Mouse (Mus musculus) c-Kit-negative CD71-positive TER-119-positive erythroid progenitor cells, embryonic 14.5 days (primary cell): ENCODE data around the gene Zpbp2.
"Not testable (repeated sequence)": the region's sequence is repeated elsewhere in the genome, so short reads cannot be mapped to it uniquely, and the experiment has no call there.

ENCODE experiments used
- DNase-seq: peaks from one replicate; pipeline ENCODE4 v3.0.0-alpha.2; 2013; ENCODE audit warnings: low read depth, low spot score

The Zpbp2 gene

GRCm38 (mm10) chr11:98589306-98589705 is 38.4 kb downstream of the Zpbp2 start:
- no peak for DNase-seq

- DNase-seq, result no peak
These were observed 39.9 kb downstream of the Zpbp2 start for GRCm38 (mm10) chr11:98590548-98591445.

GRCm38 (mm10) chr11:98595021-98595420 is 44.1 kb downstream of the Zpbp2 start:
- no peak for DNase-seq

GRCm38 (mm10) chr11:98595473-98595872 is 44.6 kb downstream of the Zpbp2 start:
- DNase-seq, result no peak

- no peak for DNase-seq
These were observed 45.1 kb downstream of the Zpbp2 start for GRCm38 (mm10) chr11:98595955-98596354.

- DNase-seq, result peak; percentile 78
These were observed 46.5 kb downstream of the Zpbp2 start for GRCm38 (mm10) chr11:98597363-98597762.

GRCm38 (mm10) chr11:98597991-98598390 is 47.1 kb downstream of the Zpbp2 start, which contains the start of gene Lrrc3c:
TSS of gene Lrrc3c (plus strand) at chr11:98598291.
- no peak for DNase-seq

- DNase-seq, result no peak
These were observed 48.0 kb downstream of the Zpbp2 start for GRCm38 (mm10) chr11:98598851-98599290.

- DNase-seq, result no peak
These were observed 48.4 kb downstream of the Zpbp2 start for GRCm38 (mm10) chr11:98599291-98599690.

GRCm38 (mm10) chr11:98602090-98602690 is 51.3 kb downstream of the Zpbp2 start:
- no peak for DNase-seq

GRCm38 (mm10) chr11:98603953-98604352 is 53.1 kb downstream of the Zpbp2 start:
- no peak for DNase-seq

GRCm38 (mm10) chr11:98604911-98605310 is 54.0 kb downstream of the Zpbp2 start:
- DNase-seq, result not testable (repeated sequence)

- DNase-seq, result peak; percentile 47
These were observed 55.9 kb downstream of the Zpbp2 start for GRCm38 (mm10) chr11:98606763-98607162.
